Mouse (Mus musculus): ENCODE data around the gene Cib4. TPM values are rescaled to one million over a fixed set of nuclear protein-coding genes. Genes with fewer than 3 reads are reported as not detected.

Cib4 gene
- polyA plus RNA-seq, 1 experiment from 2014 or later: not detected

DNA sequence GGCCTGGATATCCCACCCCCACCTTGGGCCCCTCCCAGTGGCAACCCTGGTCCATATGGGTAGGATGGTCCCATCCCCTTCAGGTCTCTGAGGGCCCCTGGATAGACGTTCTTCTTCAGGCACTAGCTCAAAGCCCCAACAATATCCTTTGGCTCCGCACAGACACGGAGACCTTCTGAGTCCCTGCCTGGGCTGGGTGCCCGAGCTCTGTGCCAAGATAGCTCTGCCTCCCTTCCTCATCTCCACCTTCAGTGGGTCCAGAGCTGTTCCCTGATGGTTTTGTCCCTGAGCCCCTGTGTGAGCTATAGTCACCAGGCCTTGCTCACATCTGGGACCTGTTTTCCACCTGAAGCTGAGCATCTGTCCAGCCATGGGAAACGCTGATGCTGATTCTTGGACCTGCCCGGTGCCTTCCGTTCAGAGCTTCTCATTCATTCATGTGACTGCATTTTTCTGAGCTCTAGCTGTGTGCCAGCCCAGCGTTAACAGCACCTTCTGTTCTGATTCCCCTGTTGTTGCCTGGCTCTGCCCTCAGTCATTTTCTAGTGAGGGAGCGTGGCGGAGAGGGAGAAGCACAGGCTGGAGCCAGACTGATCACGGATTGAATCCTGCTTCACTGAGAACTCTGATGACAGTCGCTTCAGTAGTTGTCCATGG, 32.1 kb upstream of the Cib4 start:
- Histone ChIP-seq H3K4me3 (replicated peaks; ENCODE audit: low read length) (no peak overlapping the region), H3K4me2 (ENCODE audit: low read length) (no peak overlapping the region), H3K36me3 (ENCODE audit: control insufficient read depth, insufficient read depth) (no peaks in the 10 kb centered on the region), H3K27me3 (replicated peaks; ENCODE audit: control insufficient read depth, insufficient read depth, low read length) (no peaks in the 10 kb centered on the region), H3K9ac (replicated peaks; ENCODE audit: low read depth, low read length) (no peak overlapping the region; the same call in 1 of the 2 replicates), H3K27ac (ENCODE audit: low read length) (peak overlapping the region; percentile 41; the same call in 1 of the 2 replicates), H3K9me3 (ENCODE audit: control insufficient read depth, low read length) (no peaks in the 10 kb centered on the region), H3K4me1 (replicated peaks; ENCODE audit: control insufficient read depth, insufficient read depth, low read length) (peaks cover 11% of the 10 kb centered on the region)
- peak; percentile 73 for ATAC-seq
- 59% methylated on average over 12 of the region's 12 CpGs for WGBS

DNA sequence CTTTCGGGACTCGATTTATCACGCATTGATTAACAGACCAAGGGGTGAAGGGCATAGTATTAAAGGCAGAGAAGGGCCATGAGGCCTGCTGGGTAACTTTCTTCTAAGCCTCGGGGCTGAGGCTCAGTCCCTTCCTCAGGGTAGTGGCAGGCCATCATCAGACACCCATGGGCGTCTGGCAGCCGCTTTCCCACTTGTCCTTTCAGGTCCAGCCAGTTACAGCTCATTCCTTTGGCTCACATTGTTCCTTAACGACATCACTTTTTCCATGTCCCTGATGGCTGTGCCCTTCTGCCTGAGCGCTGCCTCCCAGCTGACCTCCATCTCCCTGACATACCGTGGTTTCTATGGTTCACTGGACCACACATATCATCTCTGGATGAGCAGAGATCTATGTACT, 31.6 kb upstream of the Cib4 start:
- no peak overlapping the region for H3K4me3 ChIP-seq (replicated peaks; ENCODE audit: low read length)
- no peaks in the 10 kb centered on the region for H3K9me3 ChIP-seq (ENCODE audit: control insufficient read depth, low read length)
- H3K36me3 ChIP-seq (ENCODE audit: control insufficient read depth, insufficient read depth): no peaks in the 10 kb centered on the region
- 76% methylated on average over 9 of the region's 9 CpGs for WGBS
- no peak overlapping the region for H3K4me2 ChIP-seq (ENCODE audit: low read length)
- ATAC-seq: no peak
- H3K27ac ChIP-seq (ENCODE audit: low read length): no peak overlapping the region
- no peak overlapping the region for H3K9ac ChIP-seq (replicated peaks; ENCODE audit: low read depth, low read length)
- peaks cover 11% of the 10 kb centered on the region for H3K4me1 ChIP-seq (replicated peaks; ENCODE audit: control insufficient read depth, insufficient read depth, low read length)
- H3K27me3 ChIP-seq (replicated peaks; ENCODE audit: control insufficient read depth, insufficient read depth, low read length): no peaks in the 10 kb centered on the region

DNA sequence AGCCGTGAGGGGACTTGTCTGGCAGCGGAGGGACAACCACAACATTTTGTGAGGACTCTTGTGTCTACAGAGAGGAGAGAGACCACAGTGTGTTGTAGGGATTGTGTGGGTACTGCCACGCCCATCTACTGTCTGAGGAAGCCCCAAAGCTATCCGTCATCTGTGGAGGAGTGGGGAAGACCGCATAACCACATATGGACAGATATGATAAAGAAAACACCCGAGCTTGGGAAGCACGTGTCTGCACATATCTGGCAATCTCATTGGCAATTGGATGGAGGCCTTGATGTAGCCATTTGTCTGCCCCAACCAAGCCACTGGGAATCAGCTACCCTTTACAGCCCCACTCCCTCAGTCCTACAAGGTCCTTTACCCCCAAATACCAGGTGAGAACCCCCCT, 30.6 kb upstream of the Cib4 start:
- Histone ChIP-seq H3K9me3 (ENCODE audit: control insufficient read depth, low read length) (no peaks in the 10 kb centered on the region), H3K4me3 (replicated peaks; ENCODE audit: low read length) (no peak overlapping the region), H3K36me3 (ENCODE audit: control insufficient read depth, insufficient read depth) (no peaks in the 10 kb centered on the region), H3K27me3 (replicated peaks; ENCODE audit: control insufficient read depth, insufficient read depth, low read length) (no peaks in the 10 kb centered on the region), H3K4me1 (replicated peaks; ENCODE audit: control insufficient read depth, insufficient read depth, low read length) (peaks cover 11% of the 10 kb centered on the region), H3K4me2 (ENCODE audit: low read length) (no peak overlapping the region), H3K27ac (ENCODE audit: low read length) (no peak overlapping the region), H3K9ac (replicated peaks; ENCODE audit: low read depth, low read length) (no peak overlapping the region)
- 83% methylated on average over 7 of the region's 7 CpGs for WGBS
- ATAC-seq: no peak

DNA sequence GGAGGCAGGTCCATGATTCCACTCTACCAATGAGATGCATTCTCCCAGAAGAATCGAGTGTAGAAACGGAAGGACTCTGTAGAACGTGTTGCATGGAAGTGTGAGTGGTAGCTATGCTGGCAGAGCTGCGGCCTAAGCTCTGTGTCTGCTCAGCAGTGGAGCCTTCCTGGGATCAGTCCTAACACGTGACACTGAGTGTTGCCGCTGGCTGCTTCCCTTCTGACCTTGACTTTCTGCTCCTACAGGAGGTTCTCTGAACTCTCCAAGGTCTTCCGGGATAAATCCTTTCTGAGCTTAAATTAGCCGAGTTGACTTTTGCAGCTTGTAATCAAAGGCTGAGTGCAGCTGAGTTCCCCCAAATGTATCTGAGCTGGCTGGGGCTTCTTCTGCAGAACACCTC, 28.7 kb upstream of the Cib4 start:
- H3K9me3 ChIP-seq (ENCODE audit: control insufficient read depth, low read length): no peaks in the 10 kb centered on the region
- no peak overlapping the region for H3K27ac ChIP-seq (ENCODE audit: low read length)
- no peak for ATAC-seq
- no peaks in the 10 kb centered on the region for H3K36me3 ChIP-seq (ENCODE audit: control insufficient read depth, insufficient read depth)
- H3K9ac ChIP-seq (replicated peaks; ENCODE audit: low read depth, low read length): no peak overlapping the region
- peaks cover 7% of the 10 kb centered on the region for H3K4me1 ChIP-seq (replicated peaks; ENCODE audit: control insufficient read depth, insufficient read depth, low read length)
- no peak overlapping the region for H3K4me2 ChIP-seq (ENCODE audit: low read length)
- no peak overlapping the region for H3K4me3 ChIP-seq (replicated peaks; ENCODE audit: low read length)
- no peaks in the 10 kb centered on the region for H3K27me3 ChIP-seq (replicated peaks; ENCODE audit: control insufficient read depth, insufficient read depth, low read length)
- WGBS: 92% methylated on average over 8 of the region's 8 CpGs

DNA sequence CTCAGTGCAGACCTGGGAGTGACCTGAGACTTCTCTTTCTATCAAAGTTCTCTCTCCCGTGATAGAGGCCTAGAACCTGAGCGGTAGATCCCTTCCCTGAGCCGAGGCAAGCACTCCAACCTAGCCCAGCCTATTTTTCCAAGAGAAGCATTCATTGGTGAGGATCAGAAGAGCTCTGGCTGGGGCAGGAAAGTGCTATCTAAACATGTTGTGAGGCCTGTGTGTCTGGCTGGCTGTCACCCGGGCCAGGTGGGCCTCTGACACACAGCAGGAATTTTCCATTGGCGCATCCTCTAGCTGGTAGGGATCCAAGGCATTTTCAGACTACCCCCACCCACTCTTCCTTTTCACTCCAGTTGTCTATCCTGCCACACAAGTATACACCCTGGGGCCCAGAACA, 26.2 kb upstream of the Cib4 start:
- no peaks in the 10 kb centered on the region for H3K9me3 ChIP-seq (ENCODE audit: control insufficient read depth, low read length)
- H3K27me3 ChIP-seq (replicated peaks; ENCODE audit: control insufficient read depth, insufficient read depth, low read length): no peaks in the 10 kb centered on the region
- H3K27ac ChIP-seq (ENCODE audit: low read length): no peak overlapping the region
- H3K36me3 ChIP-seq (ENCODE audit: control insufficient read depth, insufficient read depth): no peaks in the 10 kb centered on the region
- H3K4me1 ChIP-seq (replicated peaks; ENCODE audit: control insufficient read depth, insufficient read depth, low read length): no peaks in the 10 kb centered on the region
- H3K4me3 ChIP-seq (replicated peaks; ENCODE audit: low read length): no peak overlapping the region
- WGBS: 86% methylated on average over 5 of the region's 5 CpGs
- ATAC-seq: no peak
- H3K4me2 ChIP-seq (ENCODE audit: low read length): no peak overlapping the region
- no peak overlapping the region for H3K9ac ChIP-seq (replicated peaks; ENCODE audit: low read depth, low read length)

DNA sequence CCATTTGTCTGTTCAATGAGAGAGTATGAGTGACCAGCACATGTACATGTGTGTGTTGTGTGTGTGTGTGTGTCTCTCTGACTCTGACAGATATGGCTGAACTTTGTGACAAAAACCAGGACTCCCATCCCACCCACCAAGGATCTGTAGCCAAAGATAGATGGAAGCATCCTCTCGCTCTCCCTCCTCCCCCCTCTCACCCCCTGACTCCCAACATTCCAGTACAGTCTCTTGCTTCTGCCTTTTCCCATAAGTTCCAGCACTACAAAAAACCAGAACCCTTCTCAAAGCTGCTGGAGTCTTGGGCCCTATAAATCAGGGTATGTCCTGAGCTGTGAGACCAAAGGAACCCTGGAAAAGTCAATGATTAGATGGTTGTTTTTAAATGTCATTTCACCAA, 22.8 kb upstream of the Cib4 start:
- ATAC-seq: no peak

DNA sequence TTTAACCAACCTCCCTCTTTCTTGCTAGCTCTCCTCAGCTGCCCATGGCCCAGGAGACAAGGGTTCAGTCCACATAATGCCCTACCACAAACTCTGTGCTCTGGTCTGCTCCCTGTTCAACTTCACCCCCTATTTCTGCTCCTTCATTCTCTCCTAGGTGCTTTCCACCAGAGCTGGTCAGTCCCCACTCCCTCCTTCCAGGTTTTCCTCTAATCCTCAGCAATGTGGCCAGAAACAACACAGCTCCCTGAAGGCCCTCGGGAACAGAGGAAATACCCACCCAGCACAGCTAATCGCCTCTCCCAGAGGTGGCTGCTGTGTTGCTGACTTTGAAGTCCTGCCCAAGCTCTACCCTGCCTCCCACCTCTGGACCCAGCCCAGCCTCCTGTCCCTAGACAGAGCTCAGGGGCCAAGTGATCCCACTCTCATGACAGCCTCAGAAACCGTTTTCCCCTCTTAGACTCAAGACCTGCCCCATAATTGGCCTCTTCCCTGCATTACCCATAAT, 14.4 kb upstream of the Cib4 start:
- no peak for ATAC-seq
- no peaks in the 10 kb centered on the region for H3K36me3 ChIP-seq (ENCODE audit: control insufficient read depth, insufficient read depth)
- H3K4me1 ChIP-seq (replicated peaks; ENCODE audit: control insufficient read depth, insufficient read depth, low read length): no peaks in the 10 kb centered on the region; the same call in 1 of the 2 replicates
- no peak overlapping the region for H3K4me3 ChIP-seq (replicated peaks; ENCODE audit: low read length)
- no peaks in the 10 kb centered on the region for H3K27me3 ChIP-seq (replicated peaks; ENCODE audit: control insufficient read depth, insufficient read depth, low read length)
- 26% methylated on average over 3 of the region's 3 CpGs for WGBS
- H3K9me3 ChIP-seq (ENCODE audit: control insufficient read depth, low read length): no peaks in the 10 kb centered on the region; the same call in 1 of the 2 replicates
- H3K9ac ChIP-seq (replicated peaks; ENCODE audit: low read depth, low read length): no peak overlapping the region
- H3K27ac ChIP-seq (ENCODE audit: low read length): no peak overlapping the region
- no peak overlapping the region for H3K4me2 ChIP-seq (ENCODE audit: low read length)

More for the DNA sequence above, 22.8 kb upstream of the Cib4 start:
- H3K4me1 ChIP-seq (replicated peaks; ENCODE audit: control insufficient read depth, insufficient read depth, low read length): no peaks in the 10 kb centered on the region
- no peak overlapping the region for H3K4me2 ChIP-seq (ENCODE audit: low read length)
- H3K27ac ChIP-seq (ENCODE audit: low read length): no peak overlapping the region
- H3K9ac ChIP-seq (replicated peaks; ENCODE audit: low read depth, low read length): no peak overlapping the region
- H3K36me3 ChIP-seq (ENCODE audit: control insufficient read depth, insufficient read depth): no peaks in the 10 kb centered on the region
- H3K4me3 ChIP-seq (replicated peaks; ENCODE audit: low read length): no peak overlapping the region
- H3K27me3 ChIP-seq (replicated peaks; ENCODE audit: control insufficient read depth, insufficient read depth, low read length): no peaks in the 10 kb centered on the region
- H3K9me3 ChIP-seq (ENCODE audit: control insufficient read depth, low read length): no peaks in the 10 kb centered on the region
- 96% methylated on average over 1 of the region's 1 CpGs for WGBS

DNA sequence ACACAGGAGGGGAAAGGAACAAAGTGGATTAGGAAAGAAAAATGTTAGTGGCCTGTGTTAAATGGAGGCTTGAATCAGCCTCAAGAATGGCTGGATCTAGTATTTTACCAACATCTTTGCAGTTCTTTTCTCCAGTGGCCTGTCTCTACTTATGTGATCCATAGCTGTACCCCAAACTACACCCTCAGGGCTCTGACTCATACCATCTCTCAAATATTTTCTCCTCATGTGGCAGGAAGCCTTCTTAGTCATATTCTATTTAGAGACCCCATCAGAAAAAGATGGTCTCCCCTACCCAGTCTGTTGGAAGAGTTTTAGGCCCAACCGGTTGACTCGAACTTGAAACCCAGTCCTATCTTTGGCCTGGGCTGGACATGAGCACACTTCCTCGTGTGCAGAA, 13.8 kb upstream of the Cib4 start:
- Histone ChIP-seq H3K4me3 (replicated peaks; ENCODE audit: low read length) (no peak overlapping the region), H3K27me3 (replicated peaks; ENCODE audit: control insufficient read depth, insufficient read depth, low read length) (no peaks in the 10 kb centered on the region), H3K4me2 (ENCODE audit: low read length) (no peak overlapping the region), H3K4me1 (replicated peaks; ENCODE audit: control insufficient read depth, insufficient read depth, low read length) (no peaks in the 10 kb centered on the region; the same call in 1 of the 2 replicates), H3K36me3 (ENCODE audit: control insufficient read depth, insufficient read depth) (no peaks in the 10 kb centered on the region), H3K9me3 (ENCODE audit: control insufficient read depth, low read length) (no peaks in the 10 kb centered on the region; the same call in 1 of the 2 replicates), H3K9ac (replicated peaks; ENCODE audit: low read depth, low read length) (no peak overlapping the region), H3K27ac (ENCODE audit: low read length) (no peak overlapping the region)
- 92% methylated on average over 3 of the region's 3 CpGs for WGBS
- ATAC-seq: no peak

DNA sequence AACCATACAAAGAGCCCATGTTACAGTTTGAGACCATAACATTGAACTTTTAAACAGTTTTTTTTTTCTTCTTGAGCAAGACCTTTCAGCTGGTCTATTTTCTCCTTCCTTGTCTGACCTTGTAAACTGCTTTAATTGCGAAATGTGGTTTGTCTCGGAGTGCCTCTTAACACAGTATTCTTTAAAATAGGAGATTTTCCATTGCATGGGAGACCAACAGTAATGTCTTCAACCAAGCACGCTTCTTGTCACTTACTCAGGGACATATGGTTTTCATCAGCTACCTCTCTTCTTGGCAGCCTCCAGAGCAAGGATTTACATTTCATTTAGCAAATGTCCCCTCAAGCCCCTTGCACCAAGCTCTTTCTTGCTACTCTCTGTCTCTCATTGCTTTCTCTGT, 10.6 kb upstream of the Cib4 start:
- no peaks in the 10 kb centered on the region for H3K36me3 ChIP-seq (ENCODE audit: control insufficient read depth, insufficient read depth)
- WGBS: 73% methylated on average over 3 of the region's 3 CpGs
- H3K27ac ChIP-seq (ENCODE audit: low read length): no peak overlapping the region
- ATAC-seq: no peak
- no peak overlapping the region for H3K9ac ChIP-seq (replicated peaks; ENCODE audit: low read depth, low read length)
- H3K27me3 ChIP-seq (replicated peaks; ENCODE audit: control insufficient read depth, insufficient read depth, low read length): no peaks in the 10 kb centered on the region
- no peak overlapping the region for H3K4me2 ChIP-seq (ENCODE audit: low read length)
- no peak overlapping the region for H3K4me3 ChIP-seq (replicated peaks; ENCODE audit: low read length)
- no peaks in the 10 kb centered on the region; the same call in 1 of the 2 replicates for H3K4me1 ChIP-seq (replicated peaks; ENCODE audit: control insufficient read depth, insufficient read depth, low read length)
- no peaks in the 10 kb centered on the region for H3K9me3 ChIP-seq (ENCODE audit: control insufficient read depth, low read length)

Measured in forebrain, embryonic 16.5 days (tissue).